Mouse (Mus musculus) megakaryocyte, adult 5-6 weeks (primary cell): ENCODE results near the gene Cdh12. TPM values are rescaled to one million over a fixed set of nuclear protein-coding genes. Genes with fewer than 3 reads are reported as not detected.
"Not testable (repeated sequence)": the region's sequence is repeated elsewhere in the genome, so short reads cannot be mapped to it uniquely, and the experiment has no call there.

ENCODE experiments used
- ATAC-seq: 2 replicates; pipeline ENCODE4 v1.8.0; 2016; ENCODE audit warnings: mild to moderate bottlenecking, inconsistent platforms; ENCODE audit not compliant: poor library complexity, severe bottlenecking
- total RNA-seq, 2 experiments: library from RNA; stranded (forward) in 1 of 2; stranded (reverse) in 1 of 2; fragments of 153-499, 151-499 nt in 1 of 2; fragments of 221-1000, 200-1000 nt in 1 of 2; gene quantifications; 2 replicates each; pipeline versions ENCODE4 v1.2.3 to v1.2.4; 2015 to 2017

Gene Cdh12
- total RNA-seq (2015) (not detected in 2 replicates), total RNA-seq (2017) (not detected in 2 replicates)

DNA sequence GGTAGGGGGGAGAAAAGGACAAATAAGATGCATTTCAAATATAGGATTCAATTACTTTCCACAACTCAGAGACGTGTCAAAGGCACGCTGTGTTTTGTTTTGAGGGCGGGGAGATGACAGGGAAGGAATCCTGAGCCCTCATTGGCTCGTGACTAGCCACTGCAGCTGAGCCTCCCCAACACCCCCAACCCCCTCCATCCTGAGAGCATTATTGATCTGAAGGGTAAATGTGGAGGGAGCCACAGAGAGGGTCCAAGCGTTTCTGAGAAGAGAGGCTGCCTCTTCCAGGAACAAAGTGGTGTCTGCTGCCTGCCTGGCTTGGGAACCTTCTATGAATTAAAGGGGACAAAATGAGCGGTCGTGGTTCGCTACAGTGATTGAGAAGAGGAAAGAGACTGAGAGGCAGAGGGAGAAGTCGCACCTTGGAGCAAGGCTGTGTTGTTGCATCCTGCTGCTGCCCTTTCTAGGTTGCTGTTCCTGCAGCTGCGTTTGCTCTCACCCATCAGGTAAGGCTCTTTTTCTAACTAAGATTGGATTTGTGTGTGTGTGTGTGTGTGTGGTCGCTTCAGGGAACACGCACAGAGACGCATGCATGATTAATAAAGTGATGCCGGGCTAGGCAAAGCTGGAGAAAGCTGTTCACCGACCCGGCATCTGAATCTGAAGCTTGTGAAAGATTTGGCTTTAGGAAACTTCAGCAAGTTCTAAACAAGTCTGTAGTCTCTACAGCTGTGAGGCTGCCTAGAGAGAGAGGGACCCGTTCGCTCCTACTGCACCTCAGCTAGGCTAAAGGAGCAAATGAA is at the start of gene Cdh12:
Gene Cdh12 (plus strand): TSS at position 405 of the 803 bp plus-strand sequence.
- no peak for ATAC-seq

DNA sequence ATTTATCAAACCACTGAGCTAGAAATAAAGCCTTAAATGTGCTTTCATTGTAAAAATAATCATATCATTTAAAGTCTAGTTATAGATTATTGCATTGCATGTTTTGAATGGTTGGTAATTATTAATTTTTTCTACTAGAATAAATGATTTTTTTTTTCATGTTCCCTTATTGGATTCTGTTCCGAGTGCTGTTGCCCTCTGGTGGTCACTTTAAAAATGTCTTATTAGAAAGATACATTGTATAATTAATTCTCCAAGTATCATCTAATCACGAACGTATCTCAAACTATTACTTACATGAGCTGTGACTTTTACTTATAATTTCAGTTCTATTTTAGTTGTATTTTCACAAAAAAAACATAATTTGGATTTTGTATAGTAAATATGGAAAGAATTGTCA is 45.5 kb upstream of the Cdh12 start:
- no peak for ATAC-seq

- no peak for ATAC-seq
These were observed 35.7 kb upstream of the Cdh12 start for GRCm38 (mm10) chr15:20413397-20413796.

DNA sequence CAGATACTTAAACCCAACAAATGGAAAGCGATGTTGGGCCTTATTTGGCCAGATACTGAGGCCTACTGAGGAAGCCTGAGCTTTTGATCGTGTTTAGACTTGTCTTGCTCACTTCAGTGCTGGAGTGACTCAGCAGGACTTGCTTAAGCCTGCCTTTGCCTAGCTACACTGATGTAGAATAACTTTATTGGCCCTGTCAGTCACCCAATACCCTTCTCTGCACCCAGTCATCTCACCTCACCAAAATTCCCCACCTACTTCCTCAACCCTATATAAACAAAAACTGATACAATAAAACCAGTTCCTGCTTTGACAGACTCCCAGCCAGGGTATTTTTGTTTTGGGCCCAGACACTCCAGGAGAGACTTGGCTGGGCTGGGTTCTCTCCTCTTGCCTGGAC is 12.7 kb upstream of the Cdh12 start:
- ATAC-seq = no peak

GRCm38 (mm10) chr15:20450558-20450957 is 1.5 kb downstream of the Cdh12 start:
- ATAC-seq = no peak

GRCm38 (mm10) chr15:20458508-20458907 is 9.4 kb downstream of the Cdh12 start:
- no peak for ATAC-seq

DNA sequence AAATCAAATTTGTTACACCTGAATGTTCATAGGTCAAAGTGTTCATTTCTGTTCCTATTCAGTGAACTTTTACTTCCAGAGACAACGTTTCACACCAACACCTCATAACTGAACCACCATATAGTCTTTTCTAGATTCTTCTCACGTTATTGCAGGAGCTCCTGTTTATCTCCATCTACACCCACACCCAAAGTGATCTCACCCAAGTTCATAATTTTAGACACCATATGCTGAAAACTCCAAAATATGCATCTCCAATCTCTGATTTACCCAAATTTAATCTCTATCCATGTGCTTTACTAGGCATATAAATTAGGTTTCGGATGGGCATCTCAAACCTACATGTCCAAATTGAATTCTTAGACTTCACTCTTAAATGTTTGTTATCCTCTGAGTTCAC is 13.4 kb downstream of the Cdh12 start:
- no peak for ATAC-seq

GRCm38 (mm10) chr15:20463601-20464000 is 14.5 kb downstream of the Cdh12 start:
- no peak for ATAC-seq

- no peak for ATAC-seq
These were observed 101.9 kb downstream of the Cdh12 start for GRCm38 (mm10) chr15:20550979-20551378.

- ATAC-seq = no peak
These were observed 121.9 kb downstream of the Cdh12 start for GRCm38 (mm10) chr15:20571012-20571411.

DNA sequence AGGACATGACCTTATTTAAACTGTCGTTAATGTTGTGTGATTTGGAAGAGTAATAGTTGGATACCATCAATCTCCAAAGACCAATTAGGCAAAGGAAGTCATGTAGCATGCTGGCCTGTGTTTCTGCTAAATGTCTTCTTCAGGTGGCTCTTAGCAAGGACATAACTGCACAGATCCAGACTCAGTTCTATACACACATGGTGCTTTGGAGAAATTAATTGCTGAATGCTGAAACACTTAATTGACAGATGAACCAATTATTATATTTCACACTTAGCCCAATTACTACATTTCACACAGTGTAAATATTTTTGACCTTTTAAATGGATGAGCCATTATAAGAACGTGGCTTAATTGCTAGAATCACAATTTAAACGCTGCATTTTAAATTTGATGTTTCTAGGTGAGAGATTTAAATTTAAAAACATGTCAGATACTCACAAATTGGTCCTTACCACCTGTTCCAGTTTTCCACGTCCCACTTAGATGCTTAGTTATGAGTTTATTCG is 133.6 kb downstream of the Cdh12 start:
- ATAC-seq = no peak

DNA sequence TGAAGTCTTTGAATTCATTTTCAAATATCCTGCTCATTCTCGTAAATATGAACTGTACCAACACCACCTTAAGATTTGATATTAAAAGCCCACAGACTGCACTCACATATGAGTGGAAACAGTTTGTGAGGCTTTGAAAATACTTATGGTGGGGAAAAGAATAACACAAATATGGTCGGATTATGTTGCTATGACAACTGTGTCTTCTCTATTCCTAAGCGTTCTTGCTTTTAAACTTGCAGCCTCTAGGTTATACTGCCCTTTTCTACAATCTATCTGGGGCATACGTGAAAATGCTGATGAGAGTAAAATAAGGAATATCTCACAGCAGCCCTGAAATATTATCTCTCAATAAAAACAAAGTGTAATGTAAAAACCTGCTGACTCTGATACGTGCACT is 142.5 kb downstream of the Cdh12 start:
- no peak for ATAC-seq

GRCm38 (mm10) chr15:20605751-20606150 is 156.7 kb downstream of the Cdh12 start:
- not testable (repeated sequence) for ATAC-seq

DNA sequence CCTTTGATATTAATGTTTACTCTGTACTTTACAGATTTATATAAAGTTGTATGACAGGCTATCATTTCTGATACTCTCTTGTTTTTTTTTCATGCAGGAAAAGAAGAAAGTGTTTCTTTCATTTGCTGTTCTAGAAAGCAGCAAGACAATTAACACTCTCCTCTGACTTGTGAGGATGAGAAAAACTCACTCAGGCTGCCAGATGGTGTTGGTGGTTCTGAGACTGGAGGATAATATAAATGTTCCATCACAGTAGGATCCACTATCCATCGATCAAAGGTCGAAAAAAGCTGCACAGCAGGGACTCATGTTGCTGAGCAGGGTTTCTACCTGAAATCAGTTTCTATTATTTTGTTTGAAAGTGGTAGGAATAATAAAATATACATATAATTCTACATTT is 185.5 kb downstream of the Cdh12 start:
- no peak for ATAC-seq

DNA sequence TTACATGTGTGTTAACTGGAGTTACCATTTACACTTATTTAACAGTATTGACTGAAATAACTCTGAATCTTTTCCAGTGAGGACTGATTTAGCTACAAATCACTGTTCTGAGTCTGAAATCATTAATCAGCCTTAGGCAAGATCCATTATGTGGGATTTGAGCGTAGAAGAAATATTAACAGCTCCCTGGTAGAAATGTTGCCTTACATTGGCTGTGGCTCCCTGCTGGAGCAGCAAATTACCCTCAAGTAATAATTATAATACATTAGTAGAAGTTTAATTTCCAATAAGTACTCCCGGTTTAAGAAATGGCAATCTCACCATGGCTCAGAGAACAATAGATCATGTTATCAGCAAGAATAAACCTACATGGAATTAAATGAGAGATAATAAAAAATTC is 190.1 kb downstream of the Cdh12 start:
- ATAC-seq = no peak

GRCm38 (mm10) chr15:20642905-20643414 is 193.9 kb downstream of the Cdh12 start:
- no peak for ATAC-seq

DNA sequence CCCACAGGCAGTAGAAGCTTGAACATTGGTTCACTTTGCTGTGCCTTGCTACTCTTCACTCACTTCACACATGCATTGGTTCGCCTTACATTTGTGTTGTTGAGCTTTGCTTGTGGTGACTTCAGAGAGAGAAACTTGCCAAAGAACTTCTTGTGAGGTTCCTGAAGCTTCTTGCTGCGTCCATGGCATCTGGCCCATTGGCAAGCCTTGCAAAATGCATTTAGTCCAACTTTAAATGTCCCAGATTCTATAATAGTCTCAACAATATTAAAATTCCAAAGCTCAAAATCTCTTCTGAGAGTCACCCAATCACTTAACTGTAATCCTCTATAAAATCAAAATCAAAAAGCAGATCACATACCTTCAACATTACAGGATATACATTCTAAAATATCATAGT is 211.2 kb downstream of the Cdh12 start:
- ATAC-seq = no peak

GRCm38 (mm10) chr15:20666650-20667049 is 217.6 kb downstream of the Cdh12 start, which contains the start of gene Acot10:
Gene Acot10, minus strand, starts transcription at chr15:20666750.
- ATAC-seq = no peak

DNA sequence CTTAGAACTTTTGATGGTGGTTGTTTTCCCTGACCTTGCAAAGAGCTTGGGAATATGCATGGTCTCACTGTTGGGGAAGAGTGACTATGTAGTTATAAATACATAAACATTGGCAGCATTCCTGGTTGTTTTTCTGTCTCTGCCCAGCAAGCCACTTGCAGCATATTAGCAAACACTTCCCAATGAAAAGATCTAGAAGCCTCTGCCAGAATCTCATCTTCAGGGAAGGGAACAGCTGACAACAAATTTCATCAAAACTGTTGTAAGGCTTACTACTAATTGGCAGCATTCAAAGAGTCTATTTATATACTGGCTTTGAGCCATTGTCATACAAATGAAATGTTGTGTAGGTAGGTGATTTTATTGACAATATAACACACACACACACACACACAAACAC is 218.3 kb downstream of the Cdh12 start:
- no peak for ATAC-seq

DNA sequence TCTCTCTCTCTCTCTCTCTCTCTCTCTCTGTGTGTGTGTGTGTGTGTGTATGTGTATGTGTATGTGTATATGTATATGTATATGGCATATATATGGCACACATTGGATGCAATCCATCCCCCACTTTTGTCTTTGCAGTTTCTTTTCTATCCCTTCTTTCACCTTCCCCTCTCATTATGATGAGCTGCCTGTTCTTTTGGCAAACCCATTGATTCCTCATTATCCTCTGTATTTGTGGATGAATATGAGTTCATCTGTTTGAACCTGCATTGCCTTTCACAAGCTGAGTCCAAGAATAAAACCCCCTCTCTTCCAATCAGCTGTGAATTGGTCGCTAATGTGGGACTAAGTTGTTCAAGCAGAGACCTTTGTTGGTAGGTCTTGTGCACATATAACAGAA is 218.9 kb downstream of the Cdh12 start:
- ATAC-seq = no peak

GRCm38 (mm10) chr15:20669507-20669906 is 220.4 kb downstream of the Cdh12 start:
- not testable (repeated sequence) for ATAC-seq

DNA sequence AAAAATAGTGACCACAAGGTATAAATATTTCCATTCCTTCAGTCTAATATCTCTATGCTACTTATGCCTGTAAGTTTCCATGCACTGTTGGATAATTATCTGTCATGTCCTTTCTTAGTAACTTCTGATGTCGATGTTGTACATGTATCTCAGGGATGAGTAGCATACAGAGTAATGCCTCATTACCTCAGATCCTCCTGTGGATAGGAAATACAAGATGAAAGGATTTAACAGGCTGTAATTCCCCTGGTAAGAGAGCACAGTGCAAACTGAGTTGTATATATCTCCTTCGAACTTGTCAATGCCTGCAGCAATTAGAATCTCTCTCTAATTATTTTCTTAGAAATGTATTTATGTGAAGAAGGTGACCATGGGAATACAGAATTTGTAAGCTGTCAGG is 233.7 kb downstream of the Cdh12 start:
- no peak for ATAC-seq
